Mouse (Mus musculus): ENCODE results near the gene Vps4a.

DNA sequence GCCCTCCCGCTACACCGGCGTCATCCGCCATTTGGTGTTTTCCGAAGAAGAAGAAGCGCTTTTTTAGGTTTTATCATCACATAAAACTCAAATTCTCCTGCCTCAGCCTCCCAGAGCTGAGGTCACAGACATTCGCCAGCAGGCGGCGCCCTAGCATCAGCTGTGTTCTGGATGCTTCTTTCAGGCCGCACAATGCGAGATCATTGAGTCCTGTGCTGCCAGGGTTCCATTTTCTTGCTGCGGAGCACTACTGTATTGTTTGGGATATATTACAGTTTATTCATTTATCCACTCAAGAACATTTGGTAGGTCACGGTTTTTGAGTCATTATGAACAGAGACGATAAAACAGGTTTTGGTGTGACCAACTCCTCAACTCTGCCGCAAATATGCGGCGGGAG lies 54.3 kb downstream of the Vps4a start:
- TF ChIP-seq CTCF (IDR thresholded peaks at IDR 0.05; ENCODE audit: low read depth, low read length), result peak; percentile 51; the same call in 1 of the 2 replicates
- no peak for TF ChIP-seq POLR2A (IDR thresholded peaks at IDR 0.05; ENCODE audit: borderline replicate concordance, low read depth, low read length)
